Mouse (Mus musculus) limb, embryonic 10.5 days (tissue): ENCODE results near the gene Pecr. TPM values are rescaled to one million over a fixed set of nuclear protein-coding genes. Genes with fewer than 3 reads are reported as not detected.
A peak's percentile ranks its signal among the peaks of the same experiment; 100 is the strongest.

Source experiments
- DNase-seq: peaks from one replicate; pipeline ENCODE4 v3.0.0-alpha.2; 2017; ENCODE audit warnings: low spot score
- H3K27ac ChIP-seq: fragments of 300-500 bp; sonication (generic); 2 replicates; pipeline ENCODE4 v1.5.1; 2016; ENCODE audit warnings: mild to moderate bottlenecking
- H3K27me3 ChIP-seq: fragments of 300-500 bp; sonication (generic); 2 replicates; pipeline ENCODE4 v1.6.1; 2016; ENCODE audit warnings: low read depth, mild to moderate bottlenecking; ENCODE audit not compliant: poor library complexity, severe bottlenecking
- H3K36me3 ChIP-seq: fragments of 300-500 bp; sonication (generic); 2 replicates; pipeline ENCODE4 v1.6.1; 2016; ENCODE audit warnings: mild to moderate bottlenecking, moderate library complexity
- H3K4me1 ChIP-seq: fragments of 300-500 bp; sonication (generic); 2 replicates; pipeline ENCODE4 v1.6.1; 2016
- H3K4me3 ChIP-seq: fragments of 300-500 bp; sonication (generic); 2 replicates; pipeline ENCODE4 v1.5.1; 2016; ENCODE audit warnings: mild to moderate bottlenecking, moderate library complexity
- H3K9me3 ChIP-seq: fragments of 300-500 bp; sonication (generic); replicated peaks from 2 replicates; pipeline ENCODE4 v1.6.1; 2016; ENCODE audit warnings: mild to moderate bottlenecking
- WGBS: fragments of 180-500 bp; shearing (Covaris S2); methylation state at CpG from one replicate; pipeline ENCODE4 v1.1.7; 2016; 5-methylcytosine and 5-hydroxymethylcytosine counted together
- polyA plus RNA-seq: library from polyadenylated mRNA; unstranded; fragments of >200 nt; fragmentation: Nextera tagmentation; extraction: Ambion mirVana; gene quantifications from 2 replicates; pipeline ENCODE4 v1.2.1, GENCODE M21; 2016

Pecr gene
- 30.7 and 31.9 TPM in 2 replicates for polyA plus RNA-seq

DNA sequence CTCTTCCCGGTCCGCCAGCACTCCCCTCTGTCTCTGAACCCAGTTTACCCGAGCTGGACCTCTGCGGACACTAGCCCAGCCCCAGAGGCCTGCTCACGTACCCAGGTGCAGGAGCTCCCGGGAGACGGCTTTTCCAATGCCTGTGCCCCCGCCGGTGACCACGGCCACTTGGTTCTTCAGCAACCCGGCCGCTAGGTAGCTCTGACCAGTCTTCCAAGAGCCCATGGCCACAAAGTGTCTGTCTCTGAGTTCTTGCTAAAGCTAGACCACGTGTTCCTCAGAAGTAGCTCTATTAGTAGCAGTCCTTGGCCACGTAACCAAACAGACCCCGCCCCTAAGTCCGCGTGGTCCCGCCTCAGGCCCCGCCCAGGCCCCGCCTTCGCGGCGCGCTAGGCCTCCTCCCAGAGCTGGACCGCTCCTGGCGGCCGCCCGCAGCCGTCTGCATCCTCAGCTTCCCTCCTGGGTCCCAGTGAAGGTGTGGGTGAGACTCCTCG is at the start of gene Pecr, which contains the start of gene Tmem169:
Gene Pecr, minus strand, starts transcription at position 323 of the 494 bp plus-strand sequence.
Gene Tmem169, plus strand, starts transcription at position 378 of the 494 bp plus-strand sequence.
- under 1% methylated on average over 30 of the region's 30 CpGs for WGBS
- Histone ChIP-seq H3K27me3 (peaks cover 16% of the 10 kb centered on the region), H3K9me3 (no peaks in the 10 kb centered on the region), H3K27ac (peak within 1 kb of the TSS; percentile 88), H3K4me1 (peaks cover 18% of the 10 kb centered on the region), H3K4me3 (peak within 1 kb of the TSS; percentile 68), H3K36me3 (no peaks in the 10 kb centered on the region)
- DNase-seq, result peak; percentile 95

DNA sequence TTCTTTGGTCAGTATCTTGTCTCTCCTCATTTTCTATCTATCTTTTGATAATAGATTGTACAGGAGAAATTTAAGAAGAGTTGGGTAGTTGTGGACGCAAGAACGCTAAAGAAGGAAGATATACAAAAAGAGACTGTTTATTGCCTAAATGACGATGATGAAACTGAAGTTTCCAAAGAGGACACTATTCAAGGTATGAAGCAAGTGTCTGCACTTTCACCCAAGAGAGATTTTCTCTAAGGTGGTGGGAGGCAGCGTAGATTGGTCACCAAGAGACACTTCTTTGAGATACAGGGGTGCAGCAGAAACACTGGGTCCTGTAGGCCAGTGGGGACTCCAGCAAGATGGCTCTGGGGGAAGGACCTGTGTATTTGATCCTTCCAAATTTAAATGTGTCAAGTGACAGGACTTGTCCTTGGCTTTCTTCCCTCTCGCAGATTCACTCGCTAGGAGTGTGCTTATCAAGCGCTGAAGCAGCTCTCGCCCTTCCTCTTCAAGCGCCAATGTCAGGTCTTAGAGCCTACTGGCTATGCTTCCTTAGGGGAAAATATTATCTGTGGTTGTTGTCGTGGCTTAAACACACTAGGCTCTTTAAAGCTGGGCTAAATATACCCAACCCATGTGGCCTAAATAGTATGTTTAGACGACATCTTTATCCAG is 42.2 kb upstream of the Pecr start:
- WGBS, result 95% methylated on average over 11 of the region's 11 CpGs
- DNase-seq, result no peak
- Histone ChIP-seq H3K4me1 (no peaks in the 10 kb centered on the region), H3K27ac (no peak overlapping the region), H3K4me3 (no peak overlapping the region), H3K27me3 (no peaks in the 10 kb centered on the region), H3K9me3 (no peaks in the 10 kb centered on the region), H3K36me3 (peaks cover 94% of the 10 kb centered on the region)

DNA sequence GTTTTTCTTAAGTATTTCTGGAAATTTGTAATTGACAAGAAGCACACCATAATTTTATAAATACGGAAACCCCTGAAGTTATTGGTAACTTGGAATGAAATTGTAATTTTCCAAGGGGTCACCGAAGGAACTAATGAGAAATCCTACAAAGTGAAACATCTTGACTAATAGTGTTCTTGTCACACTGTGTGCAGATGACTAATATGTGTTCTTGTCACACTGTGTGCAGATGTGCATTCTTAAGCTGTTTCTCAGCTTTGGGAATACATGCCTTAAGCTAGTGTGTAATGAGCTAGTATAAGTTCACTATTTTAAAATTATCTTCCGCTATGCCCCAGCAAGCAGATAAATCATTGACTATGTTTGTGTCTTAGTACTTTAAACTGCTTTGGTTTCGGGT is 39.1 kb upstream of the Pecr start:
- DNase-seq, result no peak

DNA sequence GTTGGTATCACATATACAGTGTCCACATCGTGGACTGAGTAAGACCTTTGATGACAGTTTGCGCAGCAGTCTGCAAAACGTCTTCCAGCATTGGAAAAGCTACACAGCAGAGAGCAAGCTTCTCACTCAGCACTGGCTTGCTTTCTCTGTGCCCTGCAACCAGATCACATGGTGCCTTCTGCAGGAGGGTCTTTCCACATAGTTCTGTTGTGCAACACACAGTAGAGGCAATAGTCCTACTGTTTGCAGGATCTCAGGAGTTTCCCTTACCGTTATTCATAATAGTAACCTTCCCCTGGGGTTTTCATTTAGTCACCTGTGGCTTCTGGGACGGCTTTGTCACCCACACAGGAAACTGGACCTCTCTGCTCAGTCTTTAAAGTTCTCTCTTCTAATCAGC is 36.6 kb upstream of the Pecr start:
- 94% methylated on average over 5 of the region's 5 CpGs for WGBS

More for the DNA sequence above, 39.1 kb upstream of the Pecr start:
- Histone ChIP-seq H3K9me3 (no peaks in the 10 kb centered on the region), H3K4me3 (no peak overlapping the region), H3K36me3 (peaks cover 95% of the 10 kb centered on the region), H3K27me3 (no peaks in the 10 kb centered on the region), H3K4me1 (no peaks in the 10 kb centered on the region), H3K27ac (no peak overlapping the region)
- WGBS, result 95% methylated on average over 4 of the region's 4 CpGs

DNA sequence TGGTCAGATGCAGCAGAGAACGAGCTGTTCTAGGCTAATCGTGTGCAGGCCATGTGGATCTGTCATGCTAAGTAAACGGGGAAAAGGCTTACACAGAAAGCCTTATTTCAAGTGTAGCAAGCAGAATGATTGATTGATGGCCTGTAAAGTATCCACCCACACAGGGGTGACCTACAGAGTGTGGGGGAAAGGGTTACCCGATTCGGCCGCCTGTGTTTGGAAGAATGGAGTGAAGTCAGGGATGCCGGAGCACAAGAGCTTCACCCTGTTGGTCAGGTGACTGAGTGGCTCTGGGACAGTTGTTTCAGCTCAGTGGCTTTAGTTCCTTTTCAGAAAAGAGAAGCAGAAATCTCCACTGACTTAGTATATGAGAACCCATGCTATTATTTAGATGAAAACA is 32.8 kb upstream of the Pecr start:
- Histone ChIP-seq H3K4me3 (no peak overlapping the region), H3K9me3 (no peaks in the 10 kb centered on the region), H3K27me3 (no peaks in the 10 kb centered on the region), H3K4me1 (no peaks in the 10 kb centered on the region), H3K36me3 (peaks cover 90% of the 10 kb centered on the region), H3K27ac (no peak overlapping the region)
- no peak for DNase-seq
- 86% methylated on average over 7 of the region's 7 CpGs for WGBS

More for the DNA sequence above, 36.6 kb upstream of the Pecr start:
- no peak overlapping the region for H3K27ac ChIP-seq
- no peaks in the 10 kb centered on the region for H3K9me3 ChIP-seq
- H3K27me3 ChIP-seq, result no peaks in the 10 kb centered on the region
- no peak overlapping the region for H3K4me3 ChIP-seq
- H3K36me3 ChIP-seq, result peaks cover 94% of the 10 kb centered on the region
- H3K4me1 ChIP-seq, result no peaks in the 10 kb centered on the region
- DNase-seq, result no peak

DNA sequence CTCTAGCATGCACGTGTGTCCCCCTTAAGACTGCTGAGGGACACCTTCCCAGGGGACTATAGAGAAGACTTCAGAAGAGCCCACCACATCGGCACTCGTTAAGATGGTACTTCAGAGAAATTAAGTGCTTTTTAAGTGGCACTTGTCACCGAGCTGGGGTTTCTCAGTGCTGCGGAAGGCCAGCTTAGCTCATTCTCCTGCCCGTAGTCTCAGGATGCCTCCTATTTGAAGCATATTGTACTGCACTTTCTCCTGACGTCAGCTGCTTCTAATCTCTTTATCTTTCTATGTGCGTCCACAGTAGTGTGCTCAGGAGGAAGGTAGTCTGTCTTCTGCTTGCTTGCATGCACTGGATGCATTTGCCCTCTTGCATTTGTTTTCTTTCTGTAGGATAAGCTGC is 32.3 kb upstream of the Pecr start:
- no peak overlapping the region for H3K27ac ChIP-seq
- H3K4me3 ChIP-seq, result no peak overlapping the region
- no peaks in the 10 kb centered on the region for H3K27me3 ChIP-seq
- no peak for DNase-seq
- H3K4me1 ChIP-seq, result no peaks in the 10 kb centered on the region
- WGBS, result 87% methylated on average over 8 of the region's 8 CpGs
- no peaks in the 10 kb centered on the region for H3K9me3 ChIP-seq
- peaks cover 92% of the 10 kb centered on the region for H3K36me3 ChIP-seq

DNA sequence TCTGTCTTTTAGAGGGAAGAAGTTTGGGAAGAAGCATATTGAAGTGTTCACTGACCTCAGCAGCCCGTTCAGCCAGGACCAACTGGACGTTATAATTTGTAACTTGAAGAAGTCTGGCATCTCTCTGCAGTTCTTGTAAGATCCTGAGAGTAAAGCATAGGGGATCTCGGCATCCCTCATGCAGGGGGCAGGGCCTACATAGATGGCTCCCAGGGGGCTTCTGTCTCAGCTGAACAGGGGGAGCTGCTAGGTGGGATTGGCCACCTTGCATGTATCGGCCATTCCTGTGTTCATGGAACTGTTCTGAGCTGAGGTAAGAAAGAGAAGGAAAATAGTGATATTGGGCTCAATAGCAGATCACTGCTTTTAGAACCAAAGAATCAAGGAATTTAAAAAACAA is 31.3 kb upstream of the Pecr start:
- no peaks in the 10 kb centered on the region for H3K9me3 ChIP-seq
- no peak for DNase-seq
- peaks cover 2% of the 10 kb centered on the region; the same call in 1 of the 2 replicates for H3K4me1 ChIP-seq
- H3K4me3 ChIP-seq, result no peak overlapping the region
- H3K36me3 ChIP-seq, result peaks cover 91% of the 10 kb centered on the region
- 91% methylated on average over 4 of the region's 4 CpGs for WGBS
- no peaks in the 10 kb centered on the region for H3K27me3 ChIP-seq
- H3K27ac ChIP-seq, result no peak overlapping the region

DNA sequence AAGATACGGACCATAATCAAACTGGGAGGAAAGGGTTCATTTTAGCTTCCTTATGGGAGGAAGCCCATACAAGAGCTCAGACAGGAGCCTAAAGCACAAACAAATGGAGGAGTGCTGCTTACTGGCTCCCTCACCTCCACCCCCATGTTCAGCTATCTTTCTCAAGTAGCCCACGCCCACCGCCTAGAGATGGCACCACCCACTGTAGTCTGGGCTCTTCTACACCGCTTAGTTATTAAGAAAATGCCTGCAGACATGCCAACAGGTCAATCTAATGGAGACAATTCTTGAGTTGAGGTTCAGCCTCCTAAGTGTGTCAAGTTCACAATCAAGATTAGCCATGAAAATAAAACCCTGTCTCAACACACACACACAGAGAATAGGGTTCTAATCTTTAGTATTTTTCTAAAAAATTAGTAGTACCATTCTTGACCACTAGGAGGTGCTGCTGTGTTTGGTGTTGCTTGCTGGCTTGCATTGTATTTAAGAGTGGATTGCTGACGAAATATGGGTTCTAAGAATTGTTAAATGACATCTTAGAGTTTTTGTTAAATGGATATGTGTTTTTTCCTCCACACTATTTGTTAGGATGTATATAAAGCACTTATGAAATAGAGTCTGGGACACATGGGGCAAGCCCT is 29.4 kb upstream of the Pecr start:
- peaks cover 21% of the 10 kb centered on the region for H3K4me1 ChIP-seq
- no peak overlapping the region for H3K4me3 ChIP-seq
- H3K9me3 ChIP-seq, result no peaks in the 10 kb centered on the region
- H3K36me3 ChIP-seq, result peaks cover 72% of the 10 kb centered on the region
- H3K27me3 ChIP-seq, result no peaks in the 10 kb centered on the region
- no peak for DNase-seq
- WGBS, result 88% methylated on average over 5 of the region's 5 CpGs
- H3K27ac ChIP-seq, result no peak overlapping the region

DNA sequence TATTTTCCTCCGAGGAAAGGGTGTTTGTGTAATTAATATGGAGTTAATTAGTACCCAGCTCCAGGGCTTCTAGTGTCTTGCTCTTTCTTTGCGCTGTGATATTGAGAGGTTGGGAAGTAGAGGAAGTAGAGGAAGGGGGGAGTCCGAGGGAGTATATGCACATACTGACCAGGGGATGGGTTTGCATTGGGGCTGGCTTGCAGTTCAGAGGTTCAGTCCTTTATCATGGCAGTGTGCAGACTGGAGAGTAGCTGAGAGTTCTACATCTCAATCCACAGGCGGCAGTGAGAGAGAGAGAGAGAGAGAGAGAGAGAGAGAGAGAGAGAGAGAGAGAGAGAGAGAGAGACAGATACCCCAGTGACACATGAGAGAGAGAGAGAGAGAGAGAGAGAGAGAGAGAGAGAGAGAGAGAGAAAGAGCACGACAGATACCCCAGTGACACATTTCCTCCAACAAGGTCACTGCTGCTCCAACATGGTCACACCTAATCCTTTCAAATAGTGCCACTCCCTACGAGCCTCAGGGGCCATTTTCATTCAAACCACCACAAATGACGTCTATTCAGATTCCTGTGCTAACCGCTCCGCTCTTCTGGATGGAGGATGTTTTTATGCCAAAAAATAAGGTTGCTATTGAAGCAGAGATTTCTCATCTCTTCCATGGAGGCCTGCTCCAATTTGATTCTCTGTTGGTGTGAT is 28.7 kb upstream of the Pecr start:
- WGBS, result 87% methylated on average over 9 of the region's 9 CpGs
- DNase-seq, result no peak
- Histone ChIP-seq H3K27me3 (no peaks in the 10 kb centered on the region), H3K4me1 (peaks cover 27% of the 10 kb centered on the region), H3K36me3 (peaks cover 65% of the 10 kb centered on the region), H3K9me3 (no peaks in the 10 kb centered on the region), H3K4me3 (no peak overlapping the region), H3K27ac (no peak overlapping the region)

DNA sequence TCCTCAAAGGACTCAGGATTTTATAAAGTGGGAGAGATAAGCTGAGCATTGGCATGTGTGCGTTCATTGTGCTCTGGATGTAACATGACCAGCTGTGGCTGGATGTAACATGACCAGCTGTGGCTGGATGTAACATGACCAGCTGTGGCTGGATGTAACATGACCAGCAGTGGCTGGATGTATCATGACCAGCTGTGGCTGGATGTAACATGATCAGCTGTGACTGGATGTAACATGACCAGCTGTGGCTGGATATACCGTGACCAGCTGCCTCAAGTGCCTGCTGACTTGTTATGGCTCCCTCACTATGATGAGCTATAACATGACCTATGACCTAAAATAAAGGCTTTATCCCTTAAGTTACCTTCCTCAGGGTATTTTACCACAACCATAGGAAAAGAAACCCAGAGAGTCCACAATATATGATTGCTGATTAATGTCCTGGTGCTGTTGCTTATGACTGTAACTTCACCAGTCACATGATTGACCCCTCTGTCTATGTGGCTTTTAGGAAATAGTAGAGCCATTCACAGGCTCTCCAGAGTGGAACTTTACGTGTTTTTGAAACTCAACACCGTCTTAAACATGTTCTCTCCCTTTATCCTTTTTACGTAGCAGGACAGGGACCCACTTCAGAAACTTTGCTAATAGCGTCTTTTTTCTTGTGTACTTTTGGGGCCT is 25.8 kb upstream of the Pecr start:
- H3K4me1 ChIP-seq, result peaks cover 28% of the 10 kb centered on the region
- peak overlapping the region; percentile 70 for H3K27ac ChIP-seq
- no peaks in the 10 kb centered on the region for H3K9me3 ChIP-seq
- WGBS, result 56% methylated on average over 6 of the region's 6 CpGs
- H3K27me3 ChIP-seq, result no peaks in the 10 kb centered on the region
- peak; percentile 74 for DNase-seq
- 0 out of 2 replicates have a peak overlapping the region, but pooled peaks have one; percentile 2 for H3K4me3 ChIP-seq
- peaks cover 37% of the 10 kb centered on the region for H3K36me3 ChIP-seq

DNA sequence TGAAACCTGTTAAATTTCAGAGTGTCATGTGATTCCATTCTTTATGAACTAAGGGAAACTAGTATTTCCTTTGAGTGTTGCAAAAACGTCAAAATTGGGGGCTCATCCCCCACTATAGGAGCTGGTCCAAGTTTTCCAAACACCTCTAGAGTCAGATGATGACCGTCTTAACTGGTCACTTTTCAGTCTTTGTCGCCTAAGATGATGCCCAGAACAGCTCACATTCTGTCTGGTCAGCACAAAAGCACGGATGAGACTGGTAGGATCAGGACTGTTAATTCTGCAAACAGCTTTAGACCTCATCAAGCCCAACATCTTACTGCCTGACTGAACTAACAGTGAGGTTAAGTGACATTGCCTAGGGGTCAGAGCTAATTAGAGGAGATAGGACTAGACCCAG is 24.8 kb upstream of the Pecr start:
- WGBS, result 71% methylated on average over 4 of the region's 4 CpGs
- no peak for DNase-seq

DNA sequence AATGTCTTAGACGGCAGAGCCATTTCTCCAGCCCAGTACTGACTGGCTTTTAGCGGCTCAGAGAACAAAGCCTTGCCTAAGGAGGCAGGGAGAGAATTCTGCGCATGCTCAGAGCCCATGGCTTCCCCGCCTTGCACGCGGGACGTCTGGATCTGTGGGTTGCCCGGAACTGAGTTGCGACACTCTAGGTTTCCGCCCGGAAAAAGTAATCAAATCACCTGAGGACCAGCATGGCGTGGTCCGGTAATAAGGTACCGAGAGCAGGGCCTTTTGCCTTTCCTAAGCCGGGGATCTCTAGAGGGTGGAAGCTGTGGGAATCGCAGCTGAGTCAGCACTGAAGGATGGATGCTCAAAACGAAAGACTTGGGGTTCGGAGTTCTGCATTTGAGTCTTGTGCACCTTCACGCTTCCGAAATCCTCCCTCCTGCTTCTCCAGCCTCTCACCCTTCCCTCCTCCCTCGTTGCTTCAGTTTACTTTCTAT is 23.2 kb upstream of the Pecr start, which contains the start of gene Xrcc5:
Gene Xrcc5, plus strand, starts transcription at position 105 of the 482 bp plus-strand sequence.
- Histone ChIP-seq H3K27me3 (no peaks in the 10 kb centered on the region), H3K4me3 (peak within 1 kb of the TSS; percentile 65), H3K36me3 (peaks cover 18% of the 10 kb centered on the region), H3K9me3 (no peaks in the 10 kb centered on the region), H3K4me1 (peaks cover 28% of the 10 kb centered on the region), H3K27ac (peak within 1 kb of the TSS; percentile 95)
- 1% methylated on average over 21 of the region's 21 CpGs for WGBS
- peak; percentile 92 for DNase-seq

More for the DNA sequence above, 24.8 kb upstream of the Pecr start:
- peak overlapping the region; percentile 65; the same call in 1 of the 2 replicates for H3K4me3 ChIP-seq
- H3K4me1 ChIP-seq, result peaks cover 28% of the 10 kb centered on the region
- H3K9me3 ChIP-seq, result no peaks in the 10 kb centered on the region
- H3K36me3 ChIP-seq, result peaks cover 31% of the 10 kb centered on the region
- H3K27ac ChIP-seq, result peak overlapping the region; percentile 70; the same call in 1 of the 2 replicates
- no peaks in the 10 kb centered on the region for H3K27me3 ChIP-seq
